Mouse (Mus musculus) G1E (cell line): Measurements from ENCODE around the gene Pcbd2. TPM values are rescaled to one million over a fixed set of nuclear protein-coding genes. Genes with fewer than 3 reads are reported as not detected.

Experiments
- ATAC-seq: 2 replicates; pipeline ENCODE4 v1.8.0; 2016; ENCODE audit warnings: mild to moderate bottlenecking; ENCODE audit not compliant: insufficient number of reproducible peaks, poor library complexity, low FRiP score, severe bottlenecking; ENCODE audit errors: extremely low read depth
- DNase-seq: peaks from one replicate; pipeline ENCODE4 v3.0.0; 2012; ENCODE audit warnings: low spot score
- H3K27me3 ChIP-seq: 2 replicates; pipeline ENCODE4 v1.6.1; 2012; ENCODE audit warnings: mild to moderate bottlenecking, low read length, inconsistent platforms; ENCODE audit not compliant: insufficient read depth
- H3K36me3 ChIP-seq: replicated peaks from 2 replicates; pipeline ENCODE3; 2012; ENCODE audit warnings: mild to moderate bottlenecking, inconsistent platforms
- H3K4me1 ChIP-seq: 2 replicates; pipeline ENCODE4 v1.6.1; 2012; ENCODE audit warnings: low read depth, low read length, inconsistent platforms, mixed read lengths; ENCODE audit not compliant: insufficient read depth
- H3K4me3 ChIP-seq: 2 replicates; pipeline ENCODE4 v1.5.1; 2012; ENCODE audit warnings: low read depth, mild to moderate bottlenecking, inconsistent platforms, low read length, moderate library complexity, mixed read lengths
- H3K9me3 ChIP-seq: replicated peaks from 2 replicates; pipeline ENCODE4 v1.6.1; 2012; ENCODE audit warnings: inconsistent platforms
- CTCF ChIP-seq: IDR thresholded peaks from 2 replicates; pipeline ENCODE4 v1.5.1; 2012; ENCODE audit warnings: low read depth, low read length, inconsistent platforms, mixed read lengths
- GATA1 ChIP-seq: IDR thresholded peaks from 2 replicates; pipeline ENCODE4 v1.6.1; 2012; ENCODE audit warnings: borderline replicate concordance, low read length, inconsistent platforms, mixed read lengths
- GATA2 ChIP-seq: IDR thresholded peaks from 2 replicates; pipeline ENCODE4 v1.6.1; 2012; ENCODE audit warnings: low read depth, low read length, inconsistent platforms, borderline replicate concordance
- POLR2AphosphoS5 ChIP-seq: IDR thresholded peaks from 2 replicates; pipeline ENCODE4 v1.6.1; 2012; ENCODE audit warnings: low read depth, low read length, inconsistent platforms; ENCODE audit not compliant: insufficient replicate concordance
- TAL1 ChIP-seq: conservative IDR thresholded peaks from 2 replicates; pipeline ENCODE4 v1.6.1; 2012; ENCODE audit warnings: low read depth, low read length, inconsistent platforms, mixed read lengths
- polyA plus RNA-seq: library from polyadenylated mRNA; stranded (reverse); fragments of >175 nt; gene quantifications from 2 replicates; pipeline ENCODE4 v1.2.3, GENCODE M21; 2012
- total RNA-seq, 2 experiments: library from RNA; stranded (forward) in 1 of 2; stranded (reverse) in 1 of 2; fragments of 200-1000 nt in 1 of 2; fragments of >200 nt in 1 of 2; fragmentation: Nextera tagmentation in 1 of 2; gene quantifications; 2 replicates each; pipeline ENCODE4 v1.2.3; 2014 to 2017

Pcbd2 gene
- 13.1 and 19.2 TPM in 2 replicates for total RNA-seq (2014; fragmentation: Nextera tagmentation)
- 30.3 and 30.9 TPM in 2 replicates for total RNA-seq (2017)
- polyA plus RNA-seq = 43.4 and 59.1 TPM in 2 replicates

GRCm38 (mm10) chr13:55727120-55727838, at the start of gene Pcbd2:
Gene Pcbd2, plus strand, starts transcription at chr13:55727368.
- TF ChIP-seq POLR2AphosphoS5 = no peak
- TF ChIP-seq GATA2 = no peak
- no peak for TF ChIP-seq GATA1
- TF ChIP-seq CTCF = no peak
- no peak for TF ChIP-seq TAL1
- H3K4me1 ChIP-seq = peaks cover 19% of the 10 kb centered on the region
- H3K27me3 ChIP-seq = no peaks in the 10 kb centered on the region
- H3K9me3 ChIP-seq = no peaks in the 10 kb centered on the region
- DNase-seq (peak; percentile 81), ATAC-seq (no peak)
- peak within 1 kb of the TSS; percentile 78 for H3K4me3 ChIP-seq
- peaks cover 54% of the 10 kb centered on the region for H3K36me3 ChIP-seq

GRCm38 (mm10) chr13:55682201-55682600, 45.0 kb upstream of the Pcbd2 start:
- no peak for ATAC-seq
- no peak for DNase-seq
- Histone ChIP-seq H3K4me1 (no peaks in the 10 kb centered on the region), H3K9me3 (no peaks in the 10 kb centered on the region), H3K4me3 (no peak overlapping the region), H3K36me3 (peaks cover 72% of the 10 kb centered on the region), H3K27me3 (no peaks in the 10 kb centered on the region)
- TF ChIP-seq CTCF (no peak), POLR2AphosphoS5 (no peak), GATA2 (no peak), TAL1 (no peak), GATA1 (no peak)

GRCm38 (mm10) chr13:55683581-55683980, 43.6 kb upstream of the Pcbd2 start:
- Histone ChIP-seq H3K4me3 (no peak overlapping the region), H3K27me3 (no peaks in the 10 kb centered on the region), H3K4me1 (no peaks in the 10 kb centered on the region; the same call in 1 of the 2 replicates), H3K9me3 (no peaks in the 10 kb centered on the region), H3K36me3 (peaks cover 58% of the 10 kb centered on the region)
- DNase-seq (no peak), ATAC-seq (no peak)
- TF ChIP-seq TAL1 = no peak
- TF ChIP-seq GATA1 = no peak
- TF ChIP-seq GATA2 = no peak
- TF ChIP-seq POLR2AphosphoS5 = no peak
- no peak for TF ChIP-seq CTCF

- Histone ChIP-seq H3K4me3 (no peak overlapping the region), H3K9me3 (no peaks in the 10 kb centered on the region), H3K4me1 (peaks cover 2% of the 10 kb centered on the region), H3K36me3 (peaks cover 32% of the 10 kb centered on the region), H3K27me3 (no peaks in the 10 kb centered on the region)
- no peak for DNase-seq
- no peak for ATAC-seq
- TF ChIP-seq GATA1 (no peak), TAL1 (no peak), GATA2 (no peak), CTCF (no peak), POLR2AphosphoS5 (no peak)
Measured at GRCm38 (mm10) chr13:55686107-55686633, 41.0 kb upstream of the Pcbd2 start.

- ATAC-seq = no peak
- Histone ChIP-seq H3K9me3 (no peaks in the 10 kb centered on the region), H3K4me1 (peaks cover 10% of the 10 kb centered on the region), H3K36me3 (peaks cover 14% of the 10 kb centered on the region), H3K4me3 (no peak overlapping the region), H3K27me3 (no peaks in the 10 kb centered on the region)
- TF ChIP-seq CTCF (no peak), TAL1 (no peak), POLR2AphosphoS5 (no peak), GATA1 (no peak)
- DNase-seq = no peak
Measured at GRCm38 (mm10) chr13:55687927-55688602, 39.1 kb upstream of the Pcbd2 start.

GRCm38 (mm10) chr13:55692535-55693242, 34.5 kb upstream of the Pcbd2 start, which contains the start of gene B230219D22Rik:
Gene B230219D22Rik, plus strand, starts transcription at chr13:55693124.
- Histone ChIP-seq H3K9me3 (no peaks in the 10 kb centered on the region), H3K36me3 (peaks cover 21% of the 10 kb centered on the region), H3K4me3 (peak within 1 kb of the TSS; percentile 87), H3K4me1 (peaks cover 39% of the 10 kb centered on the region), H3K27me3 (no peaks in the 10 kb centered on the region)
- peak; percentile 82 for DNase-seq
- 0 out of 2 replicates have a peak, but pooled peaks have one; percentile 42 for TF ChIP-seq POLR2AphosphoS5
- TF ChIP-seq GATA2 = no peak
- peak; percentile 59 for ATAC-seq
